Mouse (Mus musculus): ENCODE results near the gene Hivep3. TPM values are rescaled to one million over a fixed set of nuclear protein-coding genes. Genes with fewer than 3 reads are reported as not detected.

Hivep3 gene
- polyA plus RNA-seq, 1 experiment from 2014 or later: 3.7 TPM

DNA sequence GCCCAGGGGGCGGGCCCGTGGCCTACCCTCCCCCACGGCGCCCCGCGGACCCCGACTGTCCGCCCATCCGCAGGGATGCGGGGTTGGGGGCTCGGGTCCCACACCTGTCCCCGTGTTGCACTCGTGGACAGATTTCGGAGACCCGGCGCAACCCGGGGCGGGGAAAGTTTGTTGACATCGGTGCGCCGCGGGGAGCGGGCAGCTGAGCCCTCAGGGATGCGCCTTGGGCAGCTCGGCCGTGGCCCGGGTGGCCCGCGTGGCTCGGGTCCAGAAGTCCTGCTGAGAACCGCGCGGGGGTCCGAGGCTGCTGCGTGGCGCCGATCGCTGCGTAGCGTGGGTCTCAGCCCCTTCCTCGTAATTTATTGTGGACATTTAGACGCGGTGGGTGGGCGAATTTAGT, 358 bp downstream of the Hivep3 start:
- ATAC-seq (ENCODE audit: insufficient number of reproducible peaks, insufficient read depth, low FRiP score, low TSS enrichment, low read depth): 0 out of 2 replicates have a peak, but pooled peaks have one; percentile 15
- under 1% methylated on average over 44 of the region's 44 CpGs for WGBS

GRCm38 (mm10) chr4:119734352-119734751, 768 bp downstream of the Hivep3 start:
- ATAC-seq (ENCODE audit: insufficient number of reproducible peaks, insufficient read depth, low FRiP score, low TSS enrichment, low read depth): no peak
- Histone ChIP-seq H3K36me3 (no peaks in the 10 kb centered on the region), H3K4me1 (no peaks in the 10 kb centered on the region), H3K4me3 (peak overlapping the region; percentile 76), H3K27ac (no peak overlapping the region), H3K9me3 (no peaks in the 10 kb centered on the region), H3K9ac (peak overlapping the region; percentile 73), H3K4me2 (peak overlapping the region; percentile 99), H3K27me3 (peaks cover 37% of the 10 kb centered on the region)
- 16% methylated on average over 4 of the region's 4 CpGs for WGBS

More for the DNA sequence above, 358 bp downstream of the Hivep3 start:
- Histone ChIP-seq H3K9ac (peak overlapping the region; percentile 73), H3K4me2 (peak overlapping the region; percentile 99), H3K27ac (no peak overlapping the region), H3K4me1 (no peaks in the 10 kb centered on the region), H3K4me3 (peak overlapping the region; percentile 76), H3K36me3 (no peaks in the 10 kb centered on the region), H3K9me3 (no peaks in the 10 kb centered on the region), H3K27me3 (peaks cover 37% of the 10 kb centered on the region)

- Histone ChIP-seq H3K4me1 (no peaks in the 10 kb centered on the region), H3K36me3 (no peaks in the 10 kb centered on the region), H3K9ac (no peak overlapping the region), H3K4me2 (no peak overlapping the region), H3K27ac (no peak overlapping the region), H3K9me3 (no peaks in the 10 kb centered on the region), H3K27me3 (peaks cover 32% of the 10 kb centered on the region), H3K4me3 (no peak overlapping the region)
- no peak for ATAC-seq (ENCODE audit: insufficient number of reproducible peaks, insufficient read depth, low FRiP score, low TSS enrichment, low read depth)
- 50% methylated on average over 4 of the region's 4 CpGs for WGBS
These were observed 5.1 kb downstream of the Hivep3 start for GRCm38 (mm10) chr4:119738641-119739040.

GRCm38 (mm10) chr4:119739301-119740062, 5.9 kb downstream of the Hivep3 start:
- Histone ChIP-seq H3K36me3 (no peaks in the 10 kb centered on the region), H3K27me3 (peaks cover 24% of the 10 kb centered on the region), H3K9ac (no peak overlapping the region), H3K27ac (no peak overlapping the region), H3K4me1 (no peaks in the 10 kb centered on the region), H3K4me2 (no peak overlapping the region), H3K9me3 (no peaks in the 10 kb centered on the region), H3K4me3 (no peak overlapping the region)
- no peak for ATAC-seq (ENCODE audit: insufficient number of reproducible peaks, insufficient read depth, low FRiP score, low TSS enrichment, low read depth)
- WGBS: 33% methylated on average over 9 of the region's 9 CpGs

DNA sequence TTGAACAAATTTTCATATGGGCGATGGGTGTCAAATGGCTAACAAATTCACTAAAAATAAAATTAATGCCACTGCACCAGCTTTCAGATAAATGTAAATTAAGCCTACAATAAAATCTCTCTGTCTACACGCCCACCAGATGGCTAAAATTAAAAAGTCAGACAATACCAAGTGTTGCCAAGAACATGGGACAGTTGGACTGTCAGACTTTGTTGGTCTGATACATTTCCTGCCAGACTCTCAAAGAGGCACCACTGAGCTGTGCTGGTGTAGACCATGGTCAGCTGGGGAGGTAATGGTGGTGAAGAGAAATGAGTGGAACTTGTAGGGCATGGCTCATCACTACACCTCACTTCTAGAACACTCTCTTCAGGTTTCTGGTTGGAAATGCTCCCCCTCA, 14.8 kb downstream of the Hivep3 start:
- Histone ChIP-seq H3K4me3 (no peak overlapping the region), H3K27me3 (no peaks in the 10 kb centered on the region), H3K36me3 (no peaks in the 10 kb centered on the region), H3K9me3 (no peaks in the 10 kb centered on the region), H3K9ac (no peak overlapping the region), H3K27ac (no peak overlapping the region), H3K4me1 (0 out of 2 replicates have a peak, but pooled peaks cover 4% of the 10 kb centered on the region), H3K4me2 (no peak overlapping the region)
- no peak for ATAC-seq (ENCODE audit: insufficient number of reproducible peaks, insufficient read depth, low FRiP score, low TSS enrichment, low read depth)
- 85% methylated on average over 2 of the region's 2 CpGs for WGBS

DNA sequence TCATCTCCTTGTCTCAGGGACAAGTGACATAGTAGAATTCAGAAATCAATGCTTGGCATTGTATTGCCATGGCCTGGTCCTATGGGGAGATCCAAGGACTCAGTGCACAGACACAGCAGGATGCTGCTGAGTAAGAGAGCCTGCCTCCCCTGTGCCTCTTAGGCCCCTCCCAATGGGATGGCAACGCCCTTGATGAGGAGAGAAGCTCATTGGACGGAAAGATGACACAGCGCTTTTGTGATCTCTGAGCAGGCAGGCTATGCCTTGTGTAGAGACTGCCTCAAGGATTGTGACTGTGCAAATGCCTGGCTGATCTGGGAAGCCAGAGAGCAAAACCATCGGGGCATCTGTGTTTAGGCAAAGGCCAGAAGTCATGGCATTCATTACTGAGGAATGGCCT, 16.6 kb downstream of the Hivep3 start:
- no peak overlapping the region for H3K27ac ChIP-seq
- no peaks in the 10 kb centered on the region for H3K36me3 ChIP-seq
- H3K4me3 ChIP-seq: no peak overlapping the region
- no peak overlapping the region for H3K9ac ChIP-seq
- H3K9me3 ChIP-seq: no peaks in the 10 kb centered on the region
- WGBS: 28% methylated on average over 4 of the region's 4 CpGs
- ATAC-seq (ENCODE audit: insufficient number of reproducible peaks, insufficient read depth, low FRiP score, low TSS enrichment, low read depth): no peak
- H3K4me2 ChIP-seq: no peak overlapping the region
- H3K27me3 ChIP-seq: no peaks in the 10 kb centered on the region
- 0 out of 2 replicates have a peak, but pooled peaks cover 4% of the 10 kb centered on the region for H3K4me1 ChIP-seq

- 83% methylated on average over 6 of the region's 6 CpGs for WGBS
- no peak overlapping the region for H3K4me3 ChIP-seq
- H3K27me3 ChIP-seq: no peaks in the 10 kb centered on the region
- H3K9me3 ChIP-seq: no peaks in the 10 kb centered on the region
- ATAC-seq (ENCODE audit: insufficient number of reproducible peaks, insufficient read depth, low FRiP score, low TSS enrichment, low read depth): no peak
- no peak overlapping the region for H3K4me2 ChIP-seq
- no peak overlapping the region for H3K9ac ChIP-seq
- no peaks in the 10 kb centered on the region for H3K36me3 ChIP-seq
- H3K27ac ChIP-seq: no peak overlapping the region
- 0 out of 2 replicates have a peak, but pooled peaks cover 4% of the 10 kb centered on the region for H3K4me1 ChIP-seq
These were observed 17.2 kb downstream of the Hivep3 start for GRCm38 (mm10) chr4:119750681-119751211.

DNA sequence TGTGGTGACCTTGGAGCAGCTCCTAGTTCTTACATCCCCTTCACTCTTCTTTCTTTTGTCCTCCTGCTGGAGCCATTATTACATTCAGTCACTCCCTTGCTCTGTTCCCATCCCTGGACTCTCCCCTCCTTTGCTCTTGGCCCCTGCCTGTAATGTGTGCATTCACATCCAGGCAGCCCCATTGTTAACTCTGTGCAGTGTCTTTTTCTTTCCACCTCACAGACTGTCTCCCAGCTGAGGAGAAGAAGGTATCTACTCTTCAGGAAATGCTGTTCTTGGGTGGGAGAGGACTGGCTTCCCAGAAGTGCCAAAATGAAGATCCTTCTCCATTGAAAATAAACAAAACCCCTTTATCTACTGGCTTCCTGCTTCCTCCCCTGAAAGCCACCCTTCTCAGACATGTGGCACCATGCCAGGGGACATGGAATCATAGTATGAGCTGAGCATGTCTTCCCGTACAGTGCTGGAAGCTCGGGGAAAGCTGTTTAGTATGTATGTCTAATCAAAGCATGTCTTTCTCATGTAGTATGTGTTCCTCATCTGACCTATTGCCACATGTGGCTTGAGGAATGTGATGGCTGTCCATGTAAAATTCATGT, 17.9 kb downstream of the Hivep3 start:
- H3K36me3 ChIP-seq: no peaks in the 10 kb centered on the region
- WGBS: 75% methylated on average over 2 of the region's 2 CpGs
- no peaks in the 10 kb centered on the region for H3K27me3 ChIP-seq
- no peak overlapping the region for H3K9ac ChIP-seq
- no peak for ATAC-seq (ENCODE audit: insufficient number of reproducible peaks, insufficient read depth, low FRiP score, low TSS enrichment, low read depth)
- no peaks in the 10 kb centered on the region for H3K9me3 ChIP-seq
- H3K27ac ChIP-seq: no peak overlapping the region
- H3K4me3 ChIP-seq: no peak overlapping the region
- H3K4me1 ChIP-seq: 0 out of 2 replicates have a peak, but pooled peaks cover 4% of the 10 kb centered on the region
- no peak overlapping the region for H3K4me2 ChIP-seq

GRCm38 (mm10) chr4:119759574-119760233, 26.1 kb downstream of the Hivep3 start:
- Histone ChIP-seq H3K9me3 (no peaks in the 10 kb centered on the region), H3K27ac (no peak overlapping the region), H3K4me2 (no peak overlapping the region), H3K9ac (no peak overlapping the region), H3K36me3 (no peaks in the 10 kb centered on the region), H3K4me3 (no peak overlapping the region), H3K27me3 (no peaks in the 10 kb centered on the region), H3K4me1 (no peaks in the 10 kb centered on the region)
- 80% methylated on average over 4 of the region's 4 CpGs for WGBS
- ATAC-seq (ENCODE audit: insufficient number of reproducible peaks, insufficient read depth, low FRiP score, low TSS enrichment, low read depth): no peak

GRCm38 (mm10) chr4:119760820-119761219, 27.2 kb downstream of the Hivep3 start:
- Histone ChIP-seq H3K9me3 (no peaks in the 10 kb centered on the region), H3K4me1 (no peaks in the 10 kb centered on the region), H3K27me3 (no peaks in the 10 kb centered on the region), H3K9ac (no peak overlapping the region), H3K36me3 (no peaks in the 10 kb centered on the region), H3K4me2 (no peak overlapping the region), H3K4me3 (no peak overlapping the region), H3K27ac (no peak overlapping the region)
- no peak for ATAC-seq (ENCODE audit: insufficient number of reproducible peaks, insufficient read depth, low FRiP score, low TSS enrichment, low read depth)
- 78% methylated on average over 7 of the region's 7 CpGs for WGBS

- 85% methylated on average over 9 of the region's 9 CpGs for WGBS
- Histone ChIP-seq H3K4me3 (no peak overlapping the region), H3K36me3 (no peaks in the 10 kb centered on the region), H3K4me1 (no peaks in the 10 kb centered on the region), H3K9me3 (no peaks in the 10 kb centered on the region), H3K27me3 (no peaks in the 10 kb centered on the region), H3K27ac (no peak overlapping the region), H3K4me2 (no peak overlapping the region), H3K9ac (no peak overlapping the region)
- no peak for ATAC-seq (ENCODE audit: insufficient number of reproducible peaks, insufficient read depth, low FRiP score, low TSS enrichment, low read depth)
These were observed 28.0 kb downstream of the Hivep3 start for GRCm38 (mm10) chr4:119761459-119762121.
